Mouse (Mus musculus): ENCODE results near the gene Nxph4.

Nxph4 gene

DNA sequence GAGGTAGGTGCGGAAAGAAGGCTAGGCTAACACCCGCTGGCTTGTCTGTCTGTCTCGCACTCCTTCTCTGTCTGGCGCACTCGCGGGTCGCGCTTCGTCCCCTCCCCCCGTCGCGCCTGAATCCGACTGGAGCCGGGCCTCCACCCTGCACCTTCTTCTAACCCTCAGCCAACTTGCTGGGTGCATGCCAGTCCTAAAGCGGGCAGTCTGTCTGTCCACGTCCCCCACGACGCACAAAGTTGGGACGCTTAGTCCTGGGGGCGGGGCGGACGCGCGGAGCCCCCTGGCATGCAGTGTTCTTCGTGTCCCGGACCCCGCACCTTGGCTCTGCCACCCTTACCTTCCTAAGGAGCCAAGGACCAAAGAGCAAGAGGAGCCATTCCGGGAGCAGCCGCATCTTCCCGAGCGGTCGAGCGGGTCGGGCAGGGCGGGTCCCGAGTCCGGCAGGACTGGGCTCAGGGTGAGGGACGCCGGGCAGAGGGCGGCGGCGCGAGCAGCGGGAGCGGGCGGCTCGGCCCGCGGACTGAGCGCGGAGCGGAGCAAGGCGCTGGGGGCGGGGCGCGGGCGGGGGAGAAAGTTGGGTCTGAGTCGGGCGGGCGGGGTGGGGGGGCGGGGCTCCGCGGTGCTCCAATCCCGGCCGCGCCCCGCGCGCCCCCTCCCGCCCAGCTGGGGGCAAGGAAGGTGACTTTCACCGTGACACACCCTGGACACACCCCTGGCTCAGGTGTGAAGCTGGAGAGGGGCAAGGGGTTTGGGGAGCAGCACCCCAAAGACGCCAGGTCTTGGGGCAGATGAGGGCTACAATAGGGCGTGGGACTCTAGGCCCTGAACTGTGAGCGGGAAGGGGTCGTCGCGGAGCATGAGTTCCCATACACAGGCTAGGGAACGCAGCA lies at the start of gene Nxph4:
TSS of gene Nxph4 (minus strand) at position 524 of the 893 bp plus-strand sequence.
- no peak for DNase-seq (ENCODE audit: low spot score)

DNA sequence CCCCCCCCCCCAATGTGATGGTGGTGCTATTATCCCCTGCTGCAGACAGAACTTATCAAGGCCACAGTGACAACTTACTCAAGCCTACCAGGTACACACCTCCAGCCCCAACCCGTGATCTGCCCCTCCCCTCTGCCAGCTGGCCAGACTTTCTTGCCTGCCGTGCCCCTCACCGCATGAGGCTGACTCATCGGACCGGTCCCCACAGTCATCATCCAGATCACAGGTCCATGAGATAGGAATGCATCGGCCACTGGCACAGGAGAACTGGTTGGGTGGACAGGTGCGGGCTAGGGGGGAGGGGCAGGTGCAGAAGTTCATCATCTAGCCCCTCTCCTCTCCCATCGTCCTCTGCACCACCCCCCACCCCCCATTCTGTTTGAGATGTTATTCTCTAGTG lies 49.3 kb upstream of the Nxph4 start:
- peak; percentile 54 for DNase-seq (ENCODE audit: low spot score)

DNA sequence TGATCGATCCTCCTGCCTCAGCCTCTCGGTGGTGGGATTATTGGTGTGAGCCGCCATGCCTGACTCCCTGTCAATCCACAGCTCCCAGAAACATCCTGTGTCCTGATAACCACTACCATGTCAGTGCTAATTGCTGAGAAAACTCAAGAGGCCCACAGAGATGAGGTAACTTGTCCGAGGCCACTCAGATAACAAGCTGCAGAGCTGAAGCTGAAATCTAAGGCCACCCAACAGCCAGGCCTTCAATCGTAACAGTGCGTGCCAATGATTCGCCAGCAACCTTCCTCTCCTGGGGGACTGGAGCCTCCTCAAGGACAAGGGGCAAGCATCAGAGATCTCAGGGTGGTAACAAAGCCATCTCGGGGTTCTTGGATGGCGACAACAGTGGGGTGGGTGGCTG lies 46.9 kb upstream of the Nxph4 start:
- DNase-seq (ENCODE audit: low spot score), result no peak

- DNase-seq (ENCODE audit: low spot score), result no peak
These were observed 43.6 kb upstream of the Nxph4 start for GRCm38 (mm10) chr10:127577982-127578381.

GRCm38 (mm10) chr10:127577156-127577555 lies 42.8 kb upstream of the Nxph4 start:
- no peak for DNase-seq (ENCODE audit: low spot score)

DNA sequence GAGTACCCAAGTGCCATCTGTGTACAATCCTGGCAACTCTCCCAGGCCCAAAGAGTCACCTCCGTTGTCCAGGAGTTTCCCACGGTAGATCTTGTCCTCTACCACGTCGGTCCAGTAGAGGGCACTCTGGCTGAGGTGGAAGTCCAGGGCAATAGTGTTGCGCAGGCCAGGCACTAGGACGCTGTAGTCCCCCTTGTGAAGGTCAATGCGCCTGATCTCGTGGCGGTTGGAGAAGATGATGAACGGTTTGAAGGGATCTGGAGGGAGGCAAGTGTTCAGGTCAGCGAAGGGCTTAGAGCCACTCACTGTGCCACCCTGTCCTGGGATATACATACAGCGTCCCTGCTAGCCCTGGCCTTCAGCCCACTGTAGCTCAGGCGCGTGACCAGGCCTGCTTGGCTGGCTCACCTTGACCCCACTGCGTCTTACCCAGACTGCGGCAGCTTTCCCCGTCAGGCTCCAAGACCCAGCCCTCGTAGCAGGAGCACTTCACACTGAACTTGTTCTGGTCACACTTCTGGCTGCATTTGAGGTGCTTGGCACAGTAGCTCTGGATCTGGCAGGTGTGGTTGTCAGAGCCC lies 42.1 kb upstream of the Nxph4 start:
- peak; percentile 75 for DNase-seq (ENCODE audit: low spot score)

DNA sequence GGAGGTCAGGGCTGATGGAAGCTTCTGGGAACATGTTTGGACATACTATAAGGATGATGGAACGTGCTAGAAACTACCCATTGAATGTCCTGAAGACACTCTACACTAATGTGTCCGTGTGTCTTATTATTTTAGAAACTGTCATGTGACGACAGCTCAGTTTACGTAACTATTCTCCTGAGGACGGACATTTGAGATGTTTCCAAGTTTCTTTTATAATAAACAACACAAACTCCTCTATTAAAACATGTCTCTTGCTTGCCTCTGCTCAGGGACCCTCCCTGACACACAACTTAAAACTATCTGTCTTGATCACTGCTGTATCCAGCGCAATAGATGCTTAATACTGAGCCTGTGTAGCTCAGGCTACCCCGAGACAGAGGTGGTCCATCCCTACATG lies 41.4 kb upstream of the Nxph4 start:
- DNase-seq (ENCODE audit: low spot score), result no peak

DNA sequence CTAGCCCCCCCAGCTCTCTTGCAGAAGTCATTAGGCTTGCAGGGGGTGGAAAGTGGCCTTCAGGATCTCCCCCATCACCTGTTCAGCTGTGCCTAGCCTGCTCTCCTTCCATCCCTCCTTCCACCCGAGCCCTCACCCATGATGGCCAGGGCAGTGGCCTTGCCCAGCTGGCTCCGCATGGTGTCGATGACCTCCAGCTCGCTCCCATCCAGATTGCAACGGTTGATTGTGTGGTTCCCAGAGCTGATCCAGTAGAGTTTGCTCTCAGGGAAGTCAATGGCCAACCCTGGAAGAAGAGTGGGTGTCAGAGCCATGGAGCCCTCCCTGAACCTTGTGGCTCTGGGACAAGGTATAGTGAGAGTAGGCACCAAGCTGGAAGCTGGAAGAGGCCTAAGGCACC lies 37.9 kb upstream of the Nxph4 start:
- no peak for DNase-seq (ENCODE audit: low spot score)

- DNase-seq (ENCODE audit: low spot score), result no peak
These were observed 36.7 kb upstream of the Nxph4 start for GRCm38 (mm10) chr10:127570937-127571641.

- DNase-seq (ENCODE audit: low spot score), result no peak
These were observed 36.0 kb upstream of the Nxph4 start for GRCm38 (mm10) chr10:127570384-127570783.

DNA sequence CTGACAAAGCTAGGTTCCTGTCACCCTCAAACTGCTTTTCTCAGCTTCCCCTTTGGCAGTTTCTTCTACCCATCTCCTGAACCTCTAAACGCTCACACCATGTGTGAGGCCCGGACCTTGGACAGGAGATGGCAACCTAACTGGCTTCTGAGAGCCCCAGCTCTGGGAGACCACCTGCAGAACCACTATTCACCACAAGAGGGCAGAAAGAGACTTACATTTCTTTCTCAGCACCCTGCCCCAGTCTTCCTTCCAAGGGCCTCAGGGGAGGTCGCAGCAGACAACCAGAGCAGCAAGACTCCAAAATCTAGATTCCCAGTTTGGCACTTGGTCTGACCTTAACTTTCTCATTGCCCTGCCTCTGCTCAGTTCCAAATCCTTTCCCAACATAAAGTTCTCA lies 35.1 kb upstream of the Nxph4 start:
- DNase-seq (ENCODE audit: low spot score), result peak; percentile 68

- DNase-seq (ENCODE audit: low spot score), result no peak
These were observed 32.4 kb upstream of the Nxph4 start for GRCm38 (mm10) chr10:127566553-127567326.

DNA sequence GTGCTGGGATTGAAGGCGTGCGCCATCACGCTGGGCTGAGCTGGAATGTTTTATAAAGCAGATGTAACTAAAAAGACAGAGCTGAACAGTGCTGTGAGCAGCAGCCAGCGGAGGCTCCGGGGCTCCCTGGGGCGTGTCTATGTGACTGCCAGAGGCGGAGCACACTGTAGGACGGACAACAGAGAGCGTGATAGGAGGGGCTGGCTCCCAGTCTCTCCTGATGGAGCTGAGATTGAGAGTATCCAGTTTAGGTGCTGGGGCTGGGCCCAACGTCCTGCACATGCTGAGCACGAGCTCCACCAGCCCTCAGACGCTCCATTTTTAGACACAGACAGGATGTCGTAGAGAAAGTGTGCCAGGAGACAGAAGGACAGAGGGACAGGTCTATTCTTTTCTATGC lies 29.9 kb upstream of the Nxph4 start:
- DNase-seq (ENCODE audit: low spot score), result no peak

DNA sequence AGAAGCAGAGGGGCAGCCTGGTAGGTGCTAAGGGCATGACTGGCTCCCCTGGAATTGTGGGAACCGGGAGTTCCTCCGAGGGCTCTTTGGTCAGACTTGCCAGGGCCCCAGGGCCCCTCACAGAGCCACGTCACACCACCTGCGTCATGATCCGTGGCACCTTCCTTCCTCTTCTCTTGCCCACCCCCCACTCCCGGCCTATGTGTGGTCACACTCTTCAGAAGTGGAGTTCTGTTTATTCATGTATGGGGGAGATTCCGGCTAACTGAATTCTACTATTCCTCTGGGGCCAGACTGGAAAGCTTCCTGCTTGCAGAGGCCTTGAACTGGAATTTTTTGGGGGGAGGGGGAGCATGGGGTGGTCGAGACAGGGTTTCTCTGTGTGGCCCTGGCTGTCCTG lies 29.5 kb upstream of the Nxph4 start:
- no peak for DNase-seq (ENCODE audit: low spot score)

DNA sequence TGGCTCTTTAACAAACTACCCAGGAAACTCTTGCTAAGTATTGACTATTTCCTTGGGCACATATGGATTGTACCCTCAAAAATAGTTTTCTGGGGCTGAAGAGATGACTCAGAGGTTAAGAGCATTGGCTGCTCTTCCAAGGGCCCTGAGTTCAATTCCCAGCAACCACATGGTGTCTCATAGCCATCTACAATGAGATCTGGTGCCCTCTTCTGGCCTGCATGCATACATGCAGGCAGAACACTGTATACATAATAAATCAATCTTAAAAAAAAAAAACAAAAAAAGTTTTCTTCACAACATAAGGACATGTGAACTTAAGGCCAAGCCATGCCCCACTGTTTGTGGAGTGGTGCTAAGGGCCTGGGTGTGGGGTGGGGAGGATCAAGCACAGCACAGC lies 26.8 kb upstream of the Nxph4 start:
- DNase-seq (ENCODE audit: low spot score), result no peak

- DNase-seq (ENCODE audit: low spot score), result no peak
These were observed 23.0 kb upstream of the Nxph4 start for GRCm38 (mm10) chr10:127557397-127557796.

DNA sequence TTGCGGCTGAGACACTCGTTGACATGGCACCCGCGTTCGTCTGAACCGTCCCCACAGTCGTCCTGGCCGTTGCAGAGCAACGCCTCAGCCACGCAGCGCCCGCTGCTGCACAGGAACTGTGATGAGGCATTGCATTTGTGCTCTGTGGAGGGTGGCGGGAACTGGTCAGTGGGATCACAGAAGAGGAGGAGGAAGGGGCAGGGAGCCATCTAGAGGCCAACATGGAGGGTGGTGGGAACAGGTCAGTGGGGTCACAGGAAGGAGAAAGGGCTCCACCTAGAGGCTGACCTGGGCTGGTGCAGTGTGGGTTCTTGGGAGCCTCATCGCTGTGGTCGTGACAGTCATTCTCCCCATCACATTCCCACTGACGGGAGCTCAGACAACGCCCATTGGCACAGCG lies 21.3 kb upstream of the Nxph4 start:
- no peak for DNase-seq (ENCODE audit: low spot score)

DNA sequence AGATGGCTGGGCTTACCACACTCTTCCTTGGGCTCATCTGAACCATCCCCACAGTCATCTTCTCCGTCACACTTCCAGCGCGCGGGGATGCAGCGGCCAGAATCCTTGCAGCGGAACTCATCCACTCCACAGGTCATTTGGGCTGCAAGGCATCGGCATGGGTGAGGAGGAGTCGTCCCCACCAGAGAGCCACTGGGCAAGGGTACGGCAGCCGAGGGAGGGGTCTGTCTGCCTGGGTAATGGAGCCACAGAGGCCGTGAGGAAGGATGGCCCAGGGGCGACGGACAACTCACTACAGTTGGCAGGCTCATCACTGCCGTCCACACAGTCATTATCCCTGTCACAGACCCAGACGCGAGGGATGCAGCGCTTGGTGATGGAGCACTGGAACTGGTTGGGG lies 15.5 kb upstream of the Nxph4 start:
- DNase-seq (ENCODE audit: low spot score), result no peak

- DNase-seq (ENCODE audit: low spot score), result no peak
These were observed 13.9 kb upstream of the Nxph4 start for GRCm38 (mm10) chr10:127548236-127548635.

DNA sequence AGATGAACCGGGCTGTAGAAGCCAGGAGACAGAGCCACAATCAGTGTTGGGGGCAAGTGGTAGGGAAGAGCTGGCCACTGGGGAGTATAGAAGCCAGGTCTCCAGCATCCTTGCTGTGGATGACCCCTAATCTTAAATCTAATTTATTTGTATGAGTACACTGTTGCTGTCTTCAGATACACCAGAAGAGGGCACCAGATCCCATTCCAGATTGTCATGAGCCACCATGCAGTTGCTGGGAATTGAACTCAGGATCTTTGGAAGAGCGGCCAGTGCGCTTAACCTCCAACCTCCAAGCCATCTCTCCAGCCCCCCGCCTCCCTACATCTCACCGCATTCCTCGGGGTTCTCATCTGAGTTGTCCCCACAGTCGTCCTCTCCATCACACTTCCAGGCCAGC lies 12.1 kb upstream of the Nxph4 start:
- DNase-seq (ENCODE audit: low spot score), result no peak

GRCm38 (mm10) chr10:127544375-127544774 lies 10.0 kb upstream of the Nxph4 start:
- DNase-seq (ENCODE audit: low spot score), result no peak

GRCm38 (mm10) chr10:127543916-127544315 lies 9.6 kb upstream of the Nxph4 start:
- DNase-seq (ENCODE audit: low spot score), result no peak

Data from urinary bladder, postnatal 25 days (tissue).